In genomic region chr8:13493858-13494631, GRCm38 (mm10) we compare ENCODE assay signal across 8 mouse cellular contexts. TPM values are rescaled to one million over a fixed set of nuclear protein-coding genes. Genes with fewer than 3 reads are reported as not detected.
DNase-seq lines count a peak whose midpoint lies in the region.

Gene Gas6 (minus strand): TSS chr8:13494490.

- peak; percentile 84 for DNase-seq in adrenal gland, postnatal 10 days
- peak; percentile 87 to 88 for DNase-seq in cerebellum, postnatal 10 days
- DNase-seq in frontal cortex, postnatal 25 days (ENCODE audit: low spot score in 2 of 2) = peak; percentile 43 to 52
- DNase-seq in hindbrain, embryonic 10.5 days (ENCODE audit: low spot score) = peak; percentile 77
- peak; percentile 60 to 75 for DNase-seq in layer of hippocampus, postnatal 10 days (ENCODE audit: low spot score in 2 of 2)
- DNase-seq in lung, postnatal 10 days = peak; percentile 59
- peak; percentile 69 for DNase-seq in retina, adult 2 months (ENCODE audit: low read depth, low spot score)
- no peak for DNase-seq in MN1 (ENCODE audit: low spot score)

- H3K4me3 ChIP-seq in hindbrain, embryonic 10.5 days = peak within 1 kb of the TSS; percentile 60

- peaks cover 49% of the 10 kb centered on the region for H3K27me3 ChIP-seq in hindbrain, embryonic 10.5 days (ENCODE audit: insufficient read depth, poor library complexity, severe bottlenecking)

- WGBS in hindbrain, embryonic 10.5 days = 2% methylated on average over 64 of the region's 64 CpGs

- H3K4me1 ChIP-seq in hindbrain, embryonic 10.5 days (replicated peaks) = peaks cover 29% of the 10 kb centered on the region

- peak within 1 kb of the TSS; percentile 68 for H3K27ac ChIP-seq in hindbrain, embryonic 10.5 days

- H3K36me3 ChIP-seq in hindbrain, embryonic 10.5 days = no peaks in the 10 kb centered on the region

- H3K9me3 ChIP-seq in hindbrain, embryonic 10.5 days = no peaks in the 10 kb centered on the region

RNA-seq across cellular contexts. Expression of gene Gas6, which starts in this region (rescaled TPM):
- 10 to 100 TPM; 98.1 to 99.0 TPM for total RNA-seq in adrenal gland, postnatal 10 days (2021)
- 12.9 and 15.8 TPM in 2 replicates for polyA plus RNA-seq in hindbrain, embryonic 10.5 days (2016; fragmentation: Nextera tagmentation; extraction: Ambion mirVana)
- total RNA-seq in layer of hippocampus, postnatal 10 days (2021) = 100 to 1,000 TPM; 105 to 116 TPM
